Mouse (Mus musculus) lung, adult 2 months (tissue): ENCODE measurements around the gene Specc1.

ENCODE experiments used
- CTCF ChIP-seq: fragments of 200-500 bp; IDR thresholded peaks from 2 replicates; pipeline ENCODE4 v1.5.1; 2011; ENCODE audit warnings: mild to moderate bottlenecking, low read length, control low read depth; ENCODE audit not compliant: insufficient read depth
- POLR2A ChIP-seq: fragments of 200-500 bp; IDR thresholded peaks from 2 replicates; pipeline ENCODE4 v1.6.1; 2011; ENCODE audit warnings: low read depth, mild to moderate bottlenecking, control low read depth, low read length, borderline replicate concordance; ENCODE audit errors: extremely low read depth

- TF ChIP-seq CTCF (no peak), POLR2A (no peak)
Observed at GRCm38 (mm10) chr11:61971441-61972221, 15.1 kb downstream of the Specc1 start.
